Mouse (Mus musculus) spleen, adult 2 months (tissue): ENCODE measurements around the gene Dnajb1. TPM values are rescaled to one million over a fixed set of nuclear protein-coding genes. Genes with fewer than 3 reads are reported as not detected.

ENCODE experiments used
- DNase-seq, 2 experiments: peaks; one replicate each; pipeline versions ENCODE4 v3.0.0 to v3.0.0-alpha.2; 2012 to 2021; ENCODE audit warnings: low spot score in 2 of 2, low read depth in 1 of 2
- H3K27ac ChIP-seq: fragments of 200-500 bp; 2 replicates; pipeline ENCODE4 v1.5.1; 2012; ENCODE audit warnings: low read length, inconsistent platforms; ENCODE audit not compliant: insufficient read depth
- H3K27me3 ChIP-seq: fragments of 200-500 bp; 2 replicates; pipeline ENCODE4 v1.6.1; 2012; ENCODE audit warnings: mild to moderate bottlenecking, moderate library complexity, low read length, inconsistent platforms; ENCODE audit not compliant: control insufficient read depth, insufficient read depth
- H3K36me3 ChIP-seq: fragments of 200-500 bp; 2 replicates; pipeline ENCODE4 v1.6.1; 2012; ENCODE audit warnings: mild to moderate bottlenecking, low read length, inconsistent platforms; ENCODE audit not compliant: control insufficient read depth, insufficient read depth
- H3K4me1 ChIP-seq: fragments of 200-500 bp; 2 replicates; pipeline ENCODE4 v1.6.1; 2011; ENCODE audit warnings: inconsistent platforms; ENCODE audit not compliant: control insufficient read depth, insufficient read depth, insufficient read length
- H3K4me3 ChIP-seq: fragments of 200-500 bp; 2 replicates; pipeline ENCODE4 v1.5.1; 2011; ENCODE audit warnings: mild to moderate bottlenecking, inconsistent platforms; ENCODE audit not compliant: insufficient read depth, insufficient read length; ENCODE audit errors: extremely low read depth
- CTCF ChIP-seq: fragments of 200-500 bp; IDR thresholded peaks from 2 replicates; pipeline ENCODE4 v1.5.1; 2011; ENCODE audit warnings: mild to moderate bottlenecking, inconsistent platforms; ENCODE audit not compliant: insufficient read depth, insufficient read length, insufficient replicate concordance; ENCODE audit errors: extremely low read depth
- POLR2A ChIP-seq: fragments of 200-500 bp; IDR thresholded peaks from 2 replicates; pipeline ENCODE4 v1.6.1; 2011; ENCODE audit warnings: low read depth, low read length, inconsistent platforms
- WGBS: fragments of 180-500 bp; shearing (Covaris S2); methylation state at CpG from one replicate; pipeline ENCODE4 v1.1.7; 2018; 5-methylcytosine and 5-hydroxymethylcytosine counted together
- polyA plus RNA-seq: library from polyadenylated mRNA; depleted of rRNA; stranded (reverse); fragments of >200 nt; gene quantifications from 2 replicates; pipeline ENCODE4 v1.2.3, GENCODE M21; 2012; rRNA removed

Gene Dnajb1
- 24.9 and 30.8 TPM in 2 replicates for polyA plus RNA-seq

- TF ChIP-seq POLR2A (peak; percentile 98), CTCF (no peak)
- Histone ChIP-seq H3K4me3 (peak within 1 kb of the TSS; percentile 92), H3K27me3 (no peaks in the 10 kb centered on the region), H3K4me1 (peaks cover 11% of the 10 kb centered on the region; the same call in 1 of the 2 replicates), H3K36me3 (peaks cover 21% of the 10 kb centered on the region), H3K27ac (peak within 1 kb of the TSS; percentile 96)
- DNase-seq, result peak; percentile 98 to 100
- under 1% methylated on average over 69 of the region's 69 CpGs for WGBS
Measured at GRCm38 (mm10) chr8:83607661-83608397, at the start of gene Dnajb1, which contains the start of gene Tecr. Gene Dnajb1 (plus strand): TSS chr8:83608193. Gene Tecr (minus strand): TSS chr8:83607971.

GRCm38 (mm10) chr8:83562669-83563068 lies 45.3 kb upstream of the Dnajb1 start:
- Histone ChIP-seq H3K27me3 (no peaks in the 10 kb centered on the region; the same call in 1 of the 2 replicates), H3K27ac (no peak overlapping the region), H3K36me3 (no peaks in the 10 kb centered on the region), H3K4me3 (no peak overlapping the region), H3K4me1 (peaks cover 3% of the 10 kb centered on the region; the same call in 1 of the 2 replicates)
- 80% methylated on average over 3 of the region's 3 CpGs for WGBS
- DNase-seq, result no peak
- no peak for TF ChIP-seq CTCF
- TF ChIP-seq POLR2A, result no peak

- 81% methylated on average over 4 of the region's 4 CpGs for WGBS
- H3K27me3 ChIP-seq, result no peaks in the 10 kb centered on the region; the same call in 1 of the 2 replicates
Measured at GRCm38 (mm10) chr8:83563246-83563645, 44.7 kb upstream of the Dnajb1 start.

GRCm38 (mm10) chr8:83565731-83566375 lies 42.1 kb upstream of the Dnajb1 start:
- peaks cover 3% of the 10 kb centered on the region for H3K36me3 ChIP-seq
- 86% methylated on average over 9 of the region's 9 CpGs for WGBS
- TF ChIP-seq POLR2A (no peak), CTCF (no peak; the same call in 1 of the 2 replicates)
- DNase-seq, result no peak
- H3K4me3 ChIP-seq, result no peak overlapping the region
- H3K27me3 ChIP-seq, result no peaks in the 10 kb centered on the region
- H3K4me1 ChIP-seq, result peaks cover 3% of the 10 kb centered on the region; the same call in 1 of the 2 replicates
- no peak overlapping the region for H3K27ac ChIP-seq

More at GRCm38 (mm10) chr8:83563246-83563645, 44.7 kb upstream of the Dnajb1 start:
- Histone ChIP-seq H3K36me3 (no peaks in the 10 kb centered on the region), H3K27ac (no peak overlapping the region), H3K4me1 (peaks cover 3% of the 10 kb centered on the region; the same call in 1 of the 2 replicates), H3K4me3 (no peak overlapping the region)
- TF ChIP-seq POLR2A (no peak), CTCF (no peak)
- no peak for DNase-seq

- WGBS, result under 1% methylated on average over 47 of the region's 48 CpGs
- Histone ChIP-seq H3K36me3 (peaks cover 6% of the 10 kb centered on the region), H3K4me3 (peak within 1 kb of the TSS; percentile 90), H3K27me3 (no peaks in the 10 kb centered on the region), H3K27ac (peak within 1 kb of the TSS; percentile 82), H3K4me1 (peaks cover 3% of the 10 kb centered on the region; the same call in 1 of the 2 replicates)
- TF ChIP-seq CTCF (peak; percentile 88; the same call in 1 of the 2 replicates), POLR2A (peak; percentile 23; the same call in 1 of the 2 replicates)
- peak; percentile 81 to 91 for DNase-seq
Measured at GRCm38 (mm10) chr8:83566469-83567395, 41.3 kb upstream of the Dnajb1 start, which contains the start of gene Ndufb7. Gene Ndufb7 (plus strand): TSS chr8:83566671.

- 65% methylated on average over 3 of the region's 3 CpGs for WGBS
- DNase-seq, result no peak
- Histone ChIP-seq H3K4me3 (no peak overlapping the region), H3K4me1 (peaks cover 8% of the 10 kb centered on the region; the same call in 1 of the 2 replicates), H3K27me3 (no peaks in the 10 kb centered on the region), H3K36me3 (peaks cover 6% of the 10 kb centered on the region), H3K27ac (no peak overlapping the region)
- TF ChIP-seq POLR2A (no peak), CTCF (no peak)
Measured at GRCm38 (mm10) chr8:83567668-83568067, 40.3 kb upstream of the Dnajb1 start.
